Mouse (Mus musculus) hindbrain, embryonic 11.5 days (tissue): ENCODE measurements around the gene Reep6. TPM values are rescaled to one million over a fixed set of nuclear protein-coding genes. Genes with fewer than 3 reads are reported as not detected.

Experiments
- ATAC-seq: fragments of 200-750 bp; cut with Nextera tagmentation; 2 replicates; pipeline ENCODE4 v1.8.0; 2017; ENCODE audit warnings: mild to moderate bottlenecking, moderate TSS enrichment, moderate library complexity; ENCODE audit not compliant: low FRiP score
- DNase-seq: peaks from one replicate; pipeline ENCODE4 v3.0.0-alpha.2; 2015; ENCODE audit warnings: low spot score
- H3K27ac ChIP-seq: fragments of 300-500 bp; sonication (generic); 2 replicates; pipeline ENCODE4 v1.5.1; 2014; ENCODE audit warnings: mild to moderate bottlenecking, low read depth, low read length
- H3K27me3 ChIP-seq: fragments of 300-500 bp; sonication (generic); 2 replicates; pipeline ENCODE4 v1.6.1; 2014; ENCODE audit warnings: mild to moderate bottlenecking, low read length, moderate library complexity, mixed read lengths; ENCODE audit not compliant: control insufficient read depth, insufficient read depth
- H3K36me3 ChIP-seq: fragments of 300-500 bp; sonication (generic); 2 replicates; pipeline ENCODE4 v1.6.1; 2014; ENCODE audit warnings: mild to moderate bottlenecking, low read length, moderate library complexity, mixed read lengths; ENCODE audit not compliant: control insufficient read depth, insufficient read depth
- H3K4me1 ChIP-seq: fragments of 300-500 bp; sonication (generic); replicated peaks from 2 replicates; pipeline ENCODE4 v1.6.1; 2014; ENCODE audit warnings: low read length, mixed read lengths; ENCODE audit not compliant: control insufficient read depth, insufficient read depth
- H3K4me2 ChIP-seq: fragments of 300-500 bp; sonication (generic); replicated peaks from 2 replicates; pipeline ENCODE4 v1.6.1; 2014; ENCODE audit warnings: mild to moderate bottlenecking, low read depth, low read length
- H3K4me3 ChIP-seq: fragments of 300-500 bp; sonication (generic); 2 replicates; pipeline ENCODE4 v1.5.1; 2014; ENCODE audit warnings: low read depth, low read length
- H3K9ac ChIP-seq: fragments of 300-500 bp; sonication (generic); 2 replicates; pipeline ENCODE4 v1.6.1; 2014; ENCODE audit warnings: low read depth, low read length
- H3K9me3 ChIP-seq: fragments of 300-500 bp; sonication (generic); 2 replicates; pipeline ENCODE4 v1.6.1; 2016; ENCODE audit warnings: low read length; ENCODE audit not compliant: control insufficient read depth
- WGBS: fragments of 180-500 bp; shearing (Covaris S2); extraction: QIAGEN DNeasy Blood & Tissue Kit; methylation state at CpG from one replicate; pipeline ENCODE4 v1.1.7; 2014; 5-methylcytosine and 5-hydroxymethylcytosine counted together
- polyA plus RNA-seq: library from polyadenylated mRNA; unstranded; fragments of >200 nt; fragmentation: Nextera tagmentation; extraction: Ambion mirVana; gene quantifications from 2 replicates; pipeline ENCODE4 v1.2.1, GENCODE M21; 2014

The Reep6 gene
- polyA plus RNA-seq, 1 experiment from 2014 or later: 3.7 TPM

GRCm38 (mm10) chr10:80372706-80373105 lies 43.0 kb downstream of the Reep6 start:
- no peak for ATAC-seq
- H3K9me3 ChIP-seq: no peaks in the 10 kb centered on the region
- H3K4me3 ChIP-seq: no peak overlapping the region
- DNase-seq: no peak
- no peaks in the 10 kb centered on the region for H3K36me3 ChIP-seq
- no peak overlapping the region for H3K9ac ChIP-seq
- no peaks in the 10 kb centered on the region for H3K27me3 ChIP-seq
- 85% methylated on average over 6 of the region's 6 CpGs for WGBS
- H3K4me1 ChIP-seq: no peaks in the 10 kb centered on the region
- H3K27ac ChIP-seq: no peak overlapping the region
- H3K4me2 ChIP-seq: no peak overlapping the region

- no peak for ATAC-seq
- Histone ChIP-seq H3K9ac (no peak overlapping the region), H3K27ac (no peak overlapping the region), H3K4me1 (no peaks in the 10 kb centered on the region), H3K4me3 (no peak overlapping the region), H3K36me3 (no peaks in the 10 kb centered on the region), H3K4me2 (no peak overlapping the region), H3K27me3 (no peaks in the 10 kb centered on the region), H3K9me3 (no peaks in the 10 kb centered on the region)
- DNase-seq: peak; percentile 74
- 20% methylated on average over 6 of the region's 6 CpGs for WGBS
These were observed 44.3 kb downstream of the Reep6 start for GRCm38 (mm10) chr10:80374063-80374462.

- no peak for ATAC-seq
These were observed 46.4 kb downstream of the Reep6 start for GRCm38 (mm10) chr10:80376160-80376559.

DNA sequence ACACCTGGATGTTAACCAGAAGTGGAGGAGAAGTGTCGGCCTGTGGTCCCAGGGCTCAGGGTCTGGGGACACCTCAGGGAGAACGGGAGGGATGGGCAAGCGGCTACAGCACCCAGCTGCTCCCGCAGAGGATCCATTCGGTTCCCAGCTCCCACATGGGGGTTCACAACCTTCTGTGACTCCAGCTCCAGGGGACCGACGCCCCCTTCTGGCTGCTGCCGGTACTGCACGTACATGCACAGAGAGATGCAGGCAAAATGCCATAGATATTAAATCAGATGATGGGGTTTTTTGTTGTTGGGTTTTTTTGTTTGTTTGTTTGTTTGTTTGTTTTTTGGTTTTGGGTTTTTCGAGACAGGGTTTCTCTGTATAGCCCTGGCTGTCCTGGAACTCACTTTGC lies 48.0 kb downstream of the Reep6 start:
- DNase-seq: no peak
- 48% methylated on average over 10 of the region's 10 CpGs for WGBS

More at GRCm38 (mm10) chr10:80376160-80376559, 46.4 kb downstream of the Reep6 start:
- Histone ChIP-seq H3K4me2 (no peak overlapping the region), H3K9ac (no peak overlapping the region), H3K4me1 (no peaks in the 10 kb centered on the region), H3K27ac (no peak overlapping the region), H3K4me3 (no peak overlapping the region), H3K36me3 (peaks cover 4% of the 10 kb centered on the region), H3K9me3 (no peaks in the 10 kb centered on the region), H3K27me3 (no peaks in the 10 kb centered on the region)
- DNase-seq: peak; percentile 97
- 2% methylated on average over 7 of the region's 7 CpGs for WGBS

GRCm38 (mm10) chr10:80382641-80383365 lies 53.0 kb downstream of the Reep6 start:
- Histone ChIP-seq H3K36me3 (peaks cover 21% of the 10 kb centered on the region), H3K4me1 (peaks cover 12% of the 10 kb centered on the region), H3K4me3 (no peak overlapping the region), H3K9me3 (no peaks in the 10 kb centered on the region), H3K4me2 (peak overlapping the region; percentile 80; the same call in 1 of the 2 replicates), H3K27ac (no peak overlapping the region), H3K27me3 (no peaks in the 10 kb centered on the region), H3K9ac (no peak overlapping the region)
- WGBS: 90% methylated on average over 7 of the region's 7 CpGs
- ATAC-seq (no peak), DNase-seq (no peak)

More for the DNA sequence above, 48.0 kb downstream of the Reep6 start:
- ATAC-seq: no peak
- Histone ChIP-seq H3K9me3 (no peaks in the 10 kb centered on the region), H3K36me3 (peaks cover 14% of the 10 kb centered on the region), H3K4me1 (no peaks in the 10 kb centered on the region), H3K27me3 (no peaks in the 10 kb centered on the region), H3K9ac (no peak overlapping the region), H3K4me3 (no peak overlapping the region), H3K4me2 (no peak overlapping the region), H3K27ac (no peak overlapping the region)

- 72% methylated on average over 4 of the region's 4 CpGs for WGBS
- Histone ChIP-seq H3K9ac (peak overlapping the region; percentile 47; the same call in 1 of the 2 replicates), H3K4me2 (peak overlapping the region; percentile 80), H3K9me3 (no peaks in the 10 kb centered on the region), H3K4me3 (0 out of 2 replicates have a peak overlapping the region, but pooled peaks have one; percentile 10), H3K27ac (no peak overlapping the region), H3K27me3 (no peaks in the 10 kb centered on the region), H3K4me1 (peaks cover 12% of the 10 kb centered on the region), H3K36me3 (peaks cover 21% of the 10 kb centered on the region)
- DNase-seq (no peak), ATAC-seq (no peak)
These were observed 53.7 kb downstream of the Reep6 start for GRCm38 (mm10) chr10:80383431-80383830.

DNA sequence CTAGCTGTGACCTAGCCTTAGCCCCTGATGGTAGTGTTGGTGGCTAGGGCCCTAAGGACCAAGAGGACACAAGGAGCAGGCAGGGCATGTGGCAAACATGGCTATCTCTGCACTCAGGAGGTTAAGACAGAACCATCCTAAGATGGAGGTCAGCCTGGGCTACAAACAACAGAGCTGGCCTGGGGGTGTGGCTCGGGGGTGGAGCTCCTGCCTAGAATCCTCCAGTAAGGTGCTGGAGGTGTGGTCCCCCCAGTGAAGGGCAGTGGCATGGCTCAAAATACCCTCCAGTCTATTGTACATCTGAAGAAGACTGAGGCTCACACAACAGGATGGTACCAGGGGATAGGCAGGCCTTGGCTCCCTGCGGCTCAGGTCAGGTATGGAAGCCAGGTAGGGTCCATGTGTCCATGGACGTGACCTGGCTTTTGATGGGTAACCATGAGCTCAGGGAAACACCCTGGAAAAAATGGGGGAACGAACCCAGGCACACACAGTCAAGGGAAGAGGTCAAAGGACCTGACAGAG lies 54.4 kb downstream of the Reep6 start:
- peak overlapping the region; percentile 100; the same call in 1 of the 2 replicates for H3K9ac ChIP-seq
- peak overlapping the region; percentile 98 for H3K4me3 ChIP-seq
- peaks cover 21% of the 10 kb centered on the region for H3K36me3 ChIP-seq
- H3K4me1 ChIP-seq: peaks cover 12% of the 10 kb centered on the region
- DNase-seq (no peak), ATAC-seq (no peak)
- no peaks in the 10 kb centered on the region for H3K9me3 ChIP-seq
- H3K27ac ChIP-seq: no peak overlapping the region
- WGBS: 88% methylated on average over 4 of the region's 4 CpGs
- H3K4me2 ChIP-seq: peak overlapping the region; percentile 80
- no peaks in the 10 kb centered on the region for H3K27me3 ChIP-seq

DNA sequence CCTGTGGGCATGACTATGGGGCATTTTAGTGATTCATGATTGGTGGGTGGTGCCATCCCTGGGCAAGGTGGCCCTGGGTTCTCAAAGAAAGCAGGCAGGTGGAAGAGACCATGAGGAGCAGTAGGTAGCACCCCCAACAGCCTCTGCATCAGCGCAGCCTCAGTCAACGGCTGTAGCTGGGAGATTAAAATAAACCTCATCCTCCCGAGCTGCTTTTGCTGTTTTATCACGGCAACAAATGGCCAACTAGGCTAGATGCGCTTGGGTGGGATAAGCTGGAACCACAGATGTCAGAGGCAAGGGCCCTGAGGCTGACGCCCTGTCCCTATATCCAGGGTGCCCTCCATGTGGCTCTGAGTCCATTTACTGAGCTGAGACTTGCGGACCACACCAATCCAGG lies 55.0 kb downstream of the Reep6 start:
- Histone ChIP-seq H3K4me1 (peaks cover 12% of the 10 kb centered on the region), H3K4me3 (peak overlapping the region; percentile 98), H3K4me2 (peak overlapping the region; percentile 80), H3K9ac (peak overlapping the region; percentile 100), H3K9me3 (no peaks in the 10 kb centered on the region), H3K27me3 (no peaks in the 10 kb centered on the region), H3K27ac (peak overlapping the region; percentile 99), H3K36me3 (peaks cover 21% of the 10 kb centered on the region)
- 82% methylated on average over 7 of the region's 7 CpGs for WGBS
- no peak for ATAC-seq
- DNase-seq: no peak

DNA sequence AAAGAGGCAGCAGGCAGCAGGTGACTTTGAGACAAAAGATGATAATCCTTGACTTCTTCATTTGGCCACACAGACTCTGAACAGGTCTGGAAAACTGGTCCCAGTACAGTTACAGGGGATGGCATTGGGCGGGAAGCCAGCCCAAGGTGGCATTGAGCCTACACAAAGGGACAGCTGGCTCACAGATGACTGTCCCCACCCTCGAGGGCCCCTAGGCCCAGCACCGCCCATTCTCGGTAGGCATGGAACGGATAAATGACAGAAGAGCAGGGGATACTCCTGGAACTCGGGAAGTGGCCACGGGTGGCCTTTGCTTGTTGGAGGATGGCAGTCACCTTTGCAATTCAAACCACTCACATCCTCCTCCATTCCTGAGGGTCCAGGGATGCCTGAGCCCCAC lies 55.6 kb downstream of the Reep6 start:
- 16% methylated on average over 7 of the region's 7 CpGs for WGBS
- Histone ChIP-seq H3K9me3 (no peaks in the 10 kb centered on the region), H3K4me1 (peaks cover 12% of the 10 kb centered on the region), H3K4me2 (peak overlapping the region; percentile 80), H3K9ac (peak overlapping the region; percentile 100), H3K36me3 (peaks cover 21% of the 10 kb centered on the region), H3K27me3 (no peaks in the 10 kb centered on the region), H3K4me3 (peak overlapping the region; percentile 98), H3K27ac (peak overlapping the region; percentile 99)
- ATAC-seq (peak; percentile 21), DNase-seq (no peak)
